Mouse (Mus musculus) lung, postnatal 0 days (tissue): ENCODE measurements at regions not wholly inside any gene's neighbourhood (a gene's known extent, or its start where the extent isn't known, plus 50 kb on each side); places are given as distances from the start of the nearest gene placed in this dataset.

Experiments
- ATAC-seq: fragments of 200-750 bp; cut with Nextera tagmentation; 2 replicates; pipeline ENCODE4 v1.8.0; 2017; ENCODE audit warnings: moderate library complexity
- DNase-seq: peaks from one replicate; pipeline ENCODE4 v3.0.0-alpha.2; 2016; ENCODE audit warnings: low spot score
- H3K27ac ChIP-seq: fragments of 300-500 bp; sonication (generic); 2 replicates; pipeline ENCODE4 v1.5.1; 2014; ENCODE audit warnings: antibody characterized with exemption, mild to moderate bottlenecking, low read length, mixed read lengths
- H3K27me3 ChIP-seq: fragments of 300-500 bp; sonication (generic); replicated peaks from 2 replicates; pipeline ENCODE4 v1.6.1; 2014; ENCODE audit warnings: low read length, mixed read lengths; ENCODE audit not compliant: insufficient read depth
- H3K36me3 ChIP-seq: fragments of 300-500 bp; sonication (generic); 2 replicates; pipeline ENCODE4 v1.6.1; 2014; ENCODE audit warnings: low read length, mixed read lengths; ENCODE audit not compliant: insufficient read depth
- H3K4me1 ChIP-seq: fragments of 300-500 bp; sonication (generic); 2 replicates; pipeline ENCODE4 v1.6.1; 2014; ENCODE audit warnings: antibody characterized with exemption, low read depth, low read length, mixed read lengths; ENCODE audit not compliant: insufficient read depth
- H3K4me2 ChIP-seq: fragments of 300-500 bp; sonication (generic); replicated peaks from 2 replicates; pipeline ENCODE4 v1.6.1; 2014; ENCODE audit warnings: low read depth, mild to moderate bottlenecking, low read length, moderate library complexity, mixed read lengths
- H3K4me3 ChIP-seq: fragments of 300-500 bp; sonication (generic); 2 replicates; pipeline ENCODE4 v1.5.1; 2014; ENCODE audit warnings: low read depth, low read length
- H3K9ac ChIP-seq: fragments of 300-500 bp; sonication (generic); replicated peaks from 2 replicates; pipeline ENCODE4 v1.6.1; 2014; ENCODE audit warnings: low read depth, mild to moderate bottlenecking
- H3K9me3 ChIP-seq: fragments of 300-500 bp; sonication (generic); 2 replicates; pipeline ENCODE4 v1.6.1; 2016; ENCODE audit warnings: low read length, mixed read lengths
- CTCF ChIP-seq: IDR thresholded peaks from 2 replicates; pipeline ENCODE4 v1.5.1; 2016; ENCODE audit warnings: antibody characterized with exemption, mild to moderate bottlenecking
- EP300 ChIP-seq: IDR thresholded peaks from 2 replicates; pipeline ENCODE4 v1.6.1; 2016; ENCODE audit warnings: antibody characterized with exemption, mild to moderate bottlenecking, control low read depth
- WGBS: fragments of 180-500 bp; shearing (Covaris S2); extraction: QIAGEN DNeasy Blood & Tissue Kit; methylation state at CpG from one replicate; pipeline ENCODE4 v1.1.7; 2014; 5-methylcytosine and 5-hydroxymethylcytosine counted together

GRCm38 (mm10) chr7:40654982-40655381, 243.1 kb upstream of the Vstm2b start:
- no peak for ATAC-seq
- no peak overlapping the region for H3K27ac ChIP-seq
- H3K36me3 ChIP-seq = no peaks in the 10 kb centered on the region
- no peak overlapping the region for H3K4me2 ChIP-seq
- no peak overlapping the region for H3K9ac ChIP-seq
- H3K4me3 ChIP-seq = no peak overlapping the region
- no peaks in the 10 kb centered on the region for H3K9me3 ChIP-seq
- no peaks in the 10 kb centered on the region for H3K27me3 ChIP-seq
- no peaks in the 10 kb centered on the region for H3K4me1 ChIP-seq
- 74% methylated on average over 7 of the region's 7 CpGs for WGBS
- no peak for TF ChIP-seq EP300
- no peak for TF ChIP-seq CTCF
- no peak for DNase-seq

- no peak overlapping the region for H3K9ac ChIP-seq
- no peaks in the 10 kb centered on the region for H3K4me1 ChIP-seq
- no peaks in the 10 kb centered on the region for H3K27me3 ChIP-seq
- ATAC-seq = no peak
- no peak for TF ChIP-seq EP300
- TF ChIP-seq CTCF = no peak
- no peak overlapping the region for H3K27ac ChIP-seq
- H3K9me3 ChIP-seq = no peaks in the 10 kb centered on the region
- DNase-seq = no peak
- WGBS = 81% methylated on average over 2 of the region's 2 CpGs
- H3K4me2 ChIP-seq = no peak overlapping the region
- H3K4me3 ChIP-seq = no peak overlapping the region
- H3K36me3 ChIP-seq = no peaks in the 10 kb centered on the region
Observed at GRCm38 (mm10) chr7:40655391-40655790, 242.7 kb upstream of the Vstm2b start.

DNA sequence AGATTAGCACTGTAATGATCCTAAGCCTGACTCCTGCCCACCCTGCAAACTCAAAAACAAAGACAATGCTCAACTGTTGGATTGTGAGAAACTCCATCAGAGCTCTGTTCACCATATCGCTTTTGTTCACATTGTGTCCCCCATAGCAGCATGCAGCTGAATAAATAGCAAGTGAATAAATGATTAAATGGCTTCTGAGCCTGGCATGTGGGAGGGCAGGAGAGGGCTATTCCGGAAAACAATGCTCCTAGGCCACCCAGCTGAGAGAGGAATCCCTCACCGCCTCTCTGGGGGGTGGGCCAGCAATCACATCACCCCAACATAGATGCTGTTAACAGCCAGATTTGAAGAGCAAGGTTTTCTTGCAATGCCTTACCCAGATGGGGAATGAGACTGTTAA, 238.5 kb upstream of the Vstm2b start:
- Histone ChIP-seq H3K27ac (no peak overlapping the region), H3K27me3 (no peaks in the 10 kb centered on the region), H3K4me1 (no peaks in the 10 kb centered on the region), H3K36me3 (no peaks in the 10 kb centered on the region), H3K4me2 (no peak overlapping the region), H3K4me3 (no peak overlapping the region), H3K9ac (no peak overlapping the region), H3K9me3 (no peaks in the 10 kb centered on the region)
- TF ChIP-seq EP300 (no peak), CTCF (no peak)
- ATAC-seq (no peak), DNase-seq (no peak)
- 54% methylated on average over 3 of the region's 3 CpGs for WGBS

GRCm38 (mm10) chr7:40663781-40664180, 234.3 kb upstream of the Vstm2b start:
- H3K4me1 ChIP-seq = no peaks in the 10 kb centered on the region
- H3K27me3 ChIP-seq = no peaks in the 10 kb centered on the region
- no peaks in the 10 kb centered on the region for H3K36me3 ChIP-seq
- no peaks in the 10 kb centered on the region for H3K9me3 ChIP-seq
- H3K9ac ChIP-seq = no peak overlapping the region
- 54% methylated on average over 7 of the region's 7 CpGs for WGBS
- TF ChIP-seq CTCF = no peak
- no peak for TF ChIP-seq EP300
- H3K4me3 ChIP-seq = no peak overlapping the region
- DNase-seq (no peak), ATAC-seq (no peak)
- H3K27ac ChIP-seq = no peak overlapping the region
- H3K4me2 ChIP-seq = no peak overlapping the region

DNA sequence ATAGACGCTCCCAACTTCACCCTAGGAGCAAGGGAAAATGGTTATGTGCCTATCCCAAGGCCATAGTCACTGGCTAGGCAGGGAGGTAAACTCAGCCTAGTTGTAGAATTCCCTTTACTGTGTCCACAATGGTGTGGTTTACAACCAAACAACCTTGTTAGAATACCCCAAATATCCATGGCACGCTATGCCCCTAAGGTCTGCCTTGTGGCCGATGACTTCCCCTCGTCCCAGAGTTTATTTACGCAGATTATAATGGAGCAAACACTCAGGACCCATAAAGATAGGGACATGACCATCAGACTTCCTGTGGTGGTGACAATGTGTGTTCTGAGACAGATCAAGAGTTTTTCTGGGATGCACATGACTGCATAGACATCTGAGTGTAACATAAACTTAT, 231.5 kb upstream of the Vstm2b start:
- TF ChIP-seq CTCF = no peak
- no peak for TF ChIP-seq EP300
- H3K4me2 ChIP-seq = no peak overlapping the region
- no peaks in the 10 kb centered on the region for H3K9me3 ChIP-seq
- no peak overlapping the region for H3K27ac ChIP-seq
- H3K4me3 ChIP-seq = no peak overlapping the region
- H3K9ac ChIP-seq = no peak overlapping the region
- H3K36me3 ChIP-seq = no peaks in the 10 kb centered on the region
- no peak for DNase-seq
- H3K27me3 ChIP-seq = no peaks in the 10 kb centered on the region
- no peaks in the 10 kb centered on the region for H3K4me1 ChIP-seq
- 60% methylated on average over 5 of the region's 5 CpGs for WGBS
- ATAC-seq = no peak

DNA sequence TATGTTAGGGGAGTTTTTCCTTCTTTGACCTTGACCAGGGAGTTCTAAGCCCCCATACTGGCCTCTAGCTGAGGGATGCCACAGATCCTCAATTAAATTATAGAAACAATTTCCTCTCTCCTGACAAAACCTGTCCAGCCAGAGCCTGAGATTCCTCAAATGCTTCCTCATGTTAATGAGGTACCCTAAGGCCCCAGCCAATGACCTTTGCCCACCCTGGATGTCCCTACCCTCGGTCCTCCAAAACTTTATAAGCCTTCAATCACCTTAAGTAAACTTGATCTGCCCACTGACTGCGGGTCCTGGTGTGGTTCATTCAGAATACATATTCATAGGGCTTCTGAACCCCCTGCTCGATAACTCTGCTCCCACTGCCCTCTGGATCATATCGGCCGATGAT, 227.7 kb upstream of the Vstm2b start:
- ATAC-seq = no peak
- H3K9me3 ChIP-seq = no peaks in the 10 kb centered on the region
- H3K4me3 ChIP-seq = no peak overlapping the region
- H3K36me3 ChIP-seq = no peaks in the 10 kb centered on the region
- no peak for TF ChIP-seq EP300
- TF ChIP-seq CTCF = no peak
- no peak overlapping the region for H3K27ac ChIP-seq
- H3K4me1 ChIP-seq = no peaks in the 10 kb centered on the region
- no peaks in the 10 kb centered on the region for H3K27me3 ChIP-seq
- 68% methylated on average over 5 of the region's 5 CpGs for WGBS
- no peak for DNase-seq
- H3K4me2 ChIP-seq = no peak overlapping the region
- no peak overlapping the region for H3K9ac ChIP-seq

- no peak for TF ChIP-seq EP300
- Histone ChIP-seq H3K9me3 (no peaks in the 10 kb centered on the region), H3K36me3 (no peaks in the 10 kb centered on the region), H3K27ac (no peak overlapping the region), H3K4me3 (no peak overlapping the region), H3K4me2 (no peak overlapping the region), H3K4me1 (no peaks in the 10 kb centered on the region), H3K9ac (no peak overlapping the region), H3K27me3 (no peaks in the 10 kb centered on the region)
- ATAC-seq (no peak), DNase-seq (no peak)
- WGBS = 93% methylated on average over 4 of the region's 4 CpGs
Observed at GRCm38 (mm10) chr7:40671068-40671467, 227.1 kb upstream of the Vstm2b start.
